Mouse (Mus musculus): ENCODE measurements around the gene Emilin1.

- TF ChIP-seq CTCF (conservative IDR thresholded peaks at IDR 0.05; ENCODE audit: insufficient read depth, insufficient read length, low read depth, low read length) (no peak), POLR2A (IDR thresholded peaks at IDR 0.05; ENCODE audit: low read depth, low read length) (no peak)
Observed at GRCm38 (mm10) chr5:30968416-30968815, 55.2 kb downstream of the Emilin1 start, which contains the start of gene Tcf23.
